Mouse (Mus musculus): ENCODE measurements around the gene Tti1.

The Tti1 gene

DNA sequence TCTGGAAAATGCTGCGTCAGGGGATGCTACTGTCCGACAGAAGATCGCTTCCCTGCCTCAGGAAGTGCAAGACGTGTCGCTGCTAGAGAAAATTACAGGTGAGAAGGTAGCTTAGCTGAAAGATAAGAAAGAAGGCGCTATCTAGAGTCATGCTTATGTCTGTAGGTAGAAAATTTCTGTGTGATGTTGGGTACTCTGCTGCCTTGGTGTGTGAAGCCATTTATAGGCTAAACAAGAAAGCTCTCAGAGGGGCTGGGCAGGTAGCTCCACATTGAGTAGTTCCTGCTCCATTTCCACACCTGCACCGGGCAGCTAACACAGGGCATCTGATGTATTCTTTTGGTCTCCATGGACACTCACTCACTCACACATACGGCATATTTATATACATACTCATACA, 21.9 kb upstream of the Tti1 start:
- H3K36me3 ChIP-seq (ENCODE audit: insufficient read depth, low read length): peaks cover 69% of the 10 kb centered on the region
- TF ChIP-seq NANOG (IDR thresholded peaks at IDR 0.05; ENCODE audit: borderline replicate concordance, low read length): no peak
- no peak for TF ChIP-seq CTCF (conservative IDR thresholded peaks at IDR 0.05; ENCODE audit: low read length)
- TF ChIP-seq POU5F1 (IDR thresholded peaks at IDR 0.05; ENCODE audit: borderline replicate concordance, low read length): no peak
- no peaks in the 10 kb centered on the region for H3K9me3 ChIP-seq (ENCODE audit: low read length)
- H3K27me3 ChIP-seq (ENCODE audit: insufficient read depth, low read length): no peaks in the 10 kb centered on the region
- H3K4me1 ChIP-seq (replicated peaks; ENCODE audit: low read depth, low read length): no peaks in the 10 kb centered on the region
- H3K4me3 ChIP-seq (replicated peaks; ENCODE audit: low read length): no peak overlapping the region

DNA sequence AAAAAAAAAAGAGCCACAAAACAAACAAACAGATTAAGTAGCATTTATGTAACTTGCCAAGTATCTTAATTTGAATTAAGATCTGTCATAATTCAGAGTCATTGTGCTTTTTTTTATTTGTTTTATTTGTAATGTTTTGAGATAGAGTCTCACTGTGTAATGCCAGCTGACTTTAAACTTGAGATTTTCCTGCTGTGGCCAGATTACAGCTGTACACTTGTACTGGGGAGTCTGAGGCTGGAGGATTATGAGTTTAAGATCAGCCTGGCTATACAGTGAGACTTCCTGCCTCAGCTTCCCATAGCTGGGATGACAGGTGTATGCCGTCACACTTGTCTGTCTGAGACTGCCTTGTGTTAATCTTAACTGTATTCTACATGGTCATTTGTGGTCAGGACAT, 20.5 kb upstream of the Tti1 start:
- Histone ChIP-seq H3K4me3 (replicated peaks; ENCODE audit: low read length) (no peak overlapping the region), H3K9me3 (ENCODE audit: low read length) (no peaks in the 10 kb centered on the region), H3K36me3 (ENCODE audit: insufficient read depth, low read length) (peaks cover 78% of the 10 kb centered on the region), H3K4me1 (replicated peaks; ENCODE audit: low read depth, low read length) (no peaks in the 10 kb centered on the region), H3K27me3 (ENCODE audit: insufficient read depth, low read length) (no peaks in the 10 kb centered on the region)
- no peak for TF ChIP-seq NANOG (IDR thresholded peaks at IDR 0.05; ENCODE audit: borderline replicate concordance, low read length)
- TF ChIP-seq CTCF (conservative IDR thresholded peaks at IDR 0.05; ENCODE audit: low read length): no peak
- TF ChIP-seq POU5F1 (IDR thresholded peaks at IDR 0.05; ENCODE audit: borderline replicate concordance, low read length): no peak

DNA sequence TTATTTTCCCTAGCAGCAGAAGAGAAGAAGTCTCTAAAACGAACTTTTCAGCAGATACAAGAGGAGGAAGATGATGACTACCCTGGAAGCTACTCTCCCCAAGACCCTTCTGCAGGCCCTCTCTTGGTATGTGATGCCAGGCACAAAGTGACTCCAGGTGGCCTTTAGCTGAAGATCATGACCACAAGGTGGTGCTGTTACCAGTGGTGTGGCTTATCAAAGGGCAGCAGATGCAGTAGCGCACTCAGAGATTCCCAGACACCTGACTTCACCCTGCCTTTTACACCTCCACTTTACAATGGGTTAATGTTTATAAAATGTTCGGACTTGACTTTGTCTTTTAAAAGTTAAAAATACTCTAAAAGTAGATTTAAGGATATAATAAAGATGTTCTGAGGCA, 19.7 kb upstream of the Tti1 start:
- Histone ChIP-seq H3K4me3 (replicated peaks; ENCODE audit: low read length) (no peak overlapping the region), H3K27me3 (ENCODE audit: insufficient read depth, low read length) (no peaks in the 10 kb centered on the region), H3K36me3 (ENCODE audit: insufficient read depth, low read length) (peaks cover 85% of the 10 kb centered on the region), H3K4me1 (replicated peaks; ENCODE audit: low read depth, low read length) (no peaks in the 10 kb centered on the region), H3K9me3 (ENCODE audit: low read length) (no peaks in the 10 kb centered on the region)
- TF ChIP-seq CTCF (conservative IDR thresholded peaks at IDR 0.05; ENCODE audit: low read length) (peak; percentile 64), NANOG (IDR thresholded peaks at IDR 0.05; ENCODE audit: borderline replicate concordance, low read length) (no peak), POU5F1 (IDR thresholded peaks at IDR 0.05; ENCODE audit: borderline replicate concordance, low read length) (no peak)

DNA sequence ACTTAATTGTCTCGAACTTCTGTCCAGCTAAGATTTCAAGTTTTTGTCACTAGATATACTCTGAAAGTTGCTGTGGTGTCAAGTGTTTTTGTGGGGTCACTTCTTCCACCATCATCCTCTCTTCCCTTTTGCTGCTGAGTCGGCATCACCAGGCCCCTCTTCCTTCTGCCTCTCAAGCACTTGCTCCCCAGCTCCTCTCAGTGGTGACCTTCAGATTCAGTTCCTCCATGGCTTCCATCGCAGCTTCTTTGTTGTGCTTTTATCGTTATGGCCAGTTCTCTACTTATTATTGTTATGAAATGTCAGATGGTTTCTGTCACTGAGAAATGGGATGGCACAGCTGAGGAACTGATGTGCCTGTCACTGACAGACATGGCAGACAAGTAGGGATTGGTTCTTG, 18.0 kb upstream of the Tti1 start:
- no peaks in the 10 kb centered on the region for H3K9me3 ChIP-seq (ENCODE audit: low read length)
- no peaks in the 10 kb centered on the region for H3K27me3 ChIP-seq (ENCODE audit: insufficient read depth, low read length)
- H3K4me3 ChIP-seq (replicated peaks; ENCODE audit: low read length): no peak overlapping the region
- TF ChIP-seq NANOG (IDR thresholded peaks at IDR 0.05; ENCODE audit: borderline replicate concordance, low read length): no peak
- no peak for TF ChIP-seq POU5F1 (IDR thresholded peaks at IDR 0.05; ENCODE audit: borderline replicate concordance, low read length)
- no peak for TF ChIP-seq CTCF (conservative IDR thresholded peaks at IDR 0.05; ENCODE audit: low read length)
- no peaks in the 10 kb centered on the region for H3K4me1 ChIP-seq (replicated peaks; ENCODE audit: low read depth, low read length)
- peaks cover 84% of the 10 kb centered on the region for H3K36me3 ChIP-seq (ENCODE audit: insufficient read depth, low read length)

DNA sequence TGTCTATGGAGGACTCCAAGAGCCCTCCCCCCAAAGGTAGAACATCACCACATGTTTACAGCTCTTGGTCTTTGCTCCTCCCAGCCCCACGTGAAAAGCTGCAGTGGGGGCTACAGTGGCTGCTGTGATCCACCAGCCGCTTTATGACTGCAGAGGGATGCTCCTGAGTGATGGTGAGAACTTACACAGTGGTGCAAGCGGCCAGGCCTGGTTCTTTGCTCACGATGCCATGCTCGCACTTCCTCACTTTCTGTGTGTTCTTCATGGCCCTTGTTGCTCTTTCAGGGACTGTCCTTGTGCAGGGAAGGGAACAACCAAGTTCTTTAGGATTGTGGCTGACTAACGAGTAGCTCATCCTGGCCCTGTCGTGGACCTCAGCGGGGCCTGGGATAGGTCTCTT, 15.3 kb upstream of the Tti1 start:
- Histone ChIP-seq H3K4me3 (replicated peaks; ENCODE audit: low read length) (no peak overlapping the region), H3K9me3 (ENCODE audit: low read length) (no peaks in the 10 kb centered on the region), H3K27me3 (ENCODE audit: insufficient read depth, low read length) (no peaks in the 10 kb centered on the region), H3K36me3 (ENCODE audit: insufficient read depth, low read length) (peaks cover 87% of the 10 kb centered on the region), H3K4me1 (replicated peaks; ENCODE audit: low read depth, low read length) (no peaks in the 10 kb centered on the region)
- TF ChIP-seq NANOG (IDR thresholded peaks at IDR 0.05; ENCODE audit: borderline replicate concordance, low read length) (no peak), POU5F1 (IDR thresholded peaks at IDR 0.05; ENCODE audit: borderline replicate concordance, low read length) (no peak), CTCF (conservative IDR thresholded peaks at IDR 0.05; ENCODE audit: low read length) (no peak)

DNA sequence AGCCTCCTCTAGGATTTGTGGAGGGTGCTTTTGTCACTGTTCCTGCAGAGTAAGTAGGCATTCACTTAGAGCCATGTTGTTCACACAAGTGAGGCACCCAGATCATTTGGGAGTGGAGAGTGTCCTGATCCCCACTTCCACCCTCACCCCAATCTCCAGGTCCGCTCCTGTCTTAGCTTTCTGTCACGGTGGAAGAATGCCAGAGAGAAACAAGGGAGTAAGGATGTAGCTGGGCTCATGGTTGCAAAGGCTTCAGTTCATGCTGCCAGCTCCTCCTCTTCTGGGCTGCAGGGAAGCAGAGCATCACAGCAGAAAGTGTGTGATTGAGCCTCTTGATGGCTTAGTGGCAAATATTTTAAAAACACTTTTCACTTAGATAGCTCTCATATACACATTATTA, 12.2 kb upstream of the Tti1 start:
- Histone ChIP-seq H3K4me1 (replicated peaks; ENCODE audit: low read depth, low read length) (no peaks in the 10 kb centered on the region), H3K9me3 (ENCODE audit: low read length) (no peaks in the 10 kb centered on the region), H3K4me3 (replicated peaks; ENCODE audit: low read length) (no peak overlapping the region), H3K27me3 (ENCODE audit: insufficient read depth, low read length) (no peaks in the 10 kb centered on the region), H3K36me3 (ENCODE audit: insufficient read depth, low read length) (peaks cover 88% of the 10 kb centered on the region)
- TF ChIP-seq CTCF (conservative IDR thresholded peaks at IDR 0.05; ENCODE audit: low read length) (no peak), POU5F1 (IDR thresholded peaks at IDR 0.05; ENCODE audit: borderline replicate concordance, low read length) (no peak), NANOG (IDR thresholded peaks at IDR 0.05; ENCODE audit: borderline replicate concordance, low read length) (no peak)

DNA sequence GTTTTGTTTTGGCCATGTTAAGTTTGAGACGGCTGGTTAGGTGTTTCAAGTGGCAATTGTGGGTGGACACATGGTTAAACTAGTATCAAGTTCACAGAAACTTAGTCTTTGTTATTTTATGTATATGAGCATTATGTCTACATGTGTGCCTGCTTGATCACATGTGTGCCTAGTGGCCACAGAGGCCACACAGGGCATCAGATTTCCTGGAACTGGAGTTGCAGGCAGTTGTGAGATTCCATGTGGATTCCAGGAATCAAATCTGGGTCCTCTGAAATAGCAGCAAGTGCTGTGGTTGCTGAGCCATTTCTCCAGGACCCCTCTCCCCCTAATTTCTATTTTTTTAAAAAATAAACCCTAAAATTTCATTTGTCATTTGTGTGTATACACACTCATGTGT, 11.4 kb upstream of the Tti1 start:
- Histone ChIP-seq H3K9me3 (ENCODE audit: low read length) (no peaks in the 10 kb centered on the region), H3K4me1 (replicated peaks; ENCODE audit: low read depth, low read length) (no peaks in the 10 kb centered on the region), H3K36me3 (ENCODE audit: insufficient read depth, low read length) (peaks cover 81% of the 10 kb centered on the region), H3K4me3 (replicated peaks; ENCODE audit: low read length) (no peak overlapping the region), H3K27me3 (ENCODE audit: insufficient read depth, low read length) (no peaks in the 10 kb centered on the region)
- no peak for TF ChIP-seq CTCF (conservative IDR thresholded peaks at IDR 0.05; ENCODE audit: low read length)
- no peak for TF ChIP-seq NANOG (IDR thresholded peaks at IDR 0.05; ENCODE audit: borderline replicate concordance, low read length)
- TF ChIP-seq POU5F1 (IDR thresholded peaks at IDR 0.05; ENCODE audit: borderline replicate concordance, low read length): no peak

DNA sequence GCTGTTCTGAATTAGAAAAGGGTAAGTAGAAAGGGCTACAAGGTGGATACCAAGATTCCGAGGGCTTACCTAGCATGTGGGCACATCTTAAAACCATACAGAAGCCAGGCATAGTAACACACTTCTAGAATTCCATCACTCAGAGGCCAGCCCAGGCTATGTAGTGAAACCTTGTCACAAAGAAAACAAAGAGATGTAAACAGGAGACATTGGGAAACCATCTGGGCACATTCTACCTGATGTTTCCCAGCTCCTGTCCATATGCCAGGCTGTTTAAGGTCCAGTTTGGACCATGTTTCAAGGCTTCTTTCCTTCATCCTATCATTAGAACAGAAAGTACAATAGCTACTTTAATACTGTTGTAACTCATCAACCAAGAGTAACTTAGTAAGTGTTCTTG, 9.3 kb upstream of the Tti1 start:
- H3K9me3 ChIP-seq (ENCODE audit: low read length): no peaks in the 10 kb centered on the region
- H3K36me3 ChIP-seq (ENCODE audit: insufficient read depth, low read length): peaks cover 61% of the 10 kb centered on the region
- H3K4me3 ChIP-seq (replicated peaks; ENCODE audit: low read length): no peak overlapping the region
- peaks cover under 1% of the 10 kb centered on the region; the same call in 1 of the 2 replicates for H3K4me1 ChIP-seq (replicated peaks; ENCODE audit: low read depth, low read length)
- no peaks in the 10 kb centered on the region for H3K27me3 ChIP-seq (ENCODE audit: insufficient read depth, low read length)
- TF ChIP-seq CTCF (conservative IDR thresholded peaks at IDR 0.05; ENCODE audit: low read length): no peak
- TF ChIP-seq POU5F1 (IDR thresholded peaks at IDR 0.05; ENCODE audit: borderline replicate concordance, low read length): no peak
- no peak for TF ChIP-seq NANOG (IDR thresholded peaks at IDR 0.05; ENCODE audit: borderline replicate concordance, low read length)

DNA sequence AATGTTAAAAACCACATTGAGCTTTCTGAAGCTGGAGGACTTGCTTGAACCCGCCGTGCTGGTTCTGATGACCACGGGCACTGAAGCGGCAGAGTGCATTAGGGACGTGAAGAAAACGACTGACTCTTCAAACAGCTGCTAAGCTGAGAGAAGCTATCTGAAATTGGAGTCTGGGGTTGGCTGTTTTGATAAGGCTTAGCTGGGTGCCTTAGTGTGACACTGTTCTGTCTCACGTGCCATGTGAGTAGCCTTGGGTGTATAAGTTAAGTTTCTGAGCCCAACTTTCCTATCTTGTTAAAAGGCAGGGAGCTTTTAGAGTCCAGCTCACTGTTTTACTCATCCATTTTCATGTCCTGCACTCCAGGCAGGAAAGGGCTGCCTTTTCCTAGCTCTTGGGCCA, 8.7 kb upstream of the Tti1 start:
- Histone ChIP-seq H3K36me3 (ENCODE audit: insufficient read depth, low read length) (peaks cover 61% of the 10 kb centered on the region), H3K9me3 (ENCODE audit: low read length) (no peaks in the 10 kb centered on the region)
- no peak for TF ChIP-seq NANOG (IDR thresholded peaks at IDR 0.05; ENCODE audit: borderline replicate concordance, low read length)
- no peak for TF ChIP-seq CTCF (conservative IDR thresholded peaks at IDR 0.05; ENCODE audit: low read length)
- TF ChIP-seq POU5F1 (IDR thresholded peaks at IDR 0.05; ENCODE audit: borderline replicate concordance, low read length): no peak

More for the DNA sequence above, 8.7 kb upstream of the Tti1 start:
- no peak overlapping the region for H3K4me3 ChIP-seq (replicated peaks; ENCODE audit: low read length)
- peaks cover 6% of the 10 kb centered on the region; the same call in 1 of the 2 replicates for H3K4me1 ChIP-seq (replicated peaks; ENCODE audit: low read depth, low read length)
- H3K27me3 ChIP-seq (ENCODE audit: insufficient read depth, low read length): no peaks in the 10 kb centered on the region
